Mouse (Mus musculus): ENCODE measurements around the gene Rab39. TPM values are rescaled to one million over a fixed set of nuclear protein-coding genes. Genes with fewer than 3 reads are reported as not detected.

The Rab39 gene
- polyA plus RNA-seq, 1 experiment from 2014 or later: 0.29 TPM

GRCm38 (mm10) chr9:53664819-53665218, 41.2 kb downstream of the Rab39 start:
- Histone ChIP-seq H3K4me2 (replicated peaks; ENCODE audit: low read depth, low read length) (no peak overlapping the region), H3K27me3 (replicated peaks; ENCODE audit: insufficient read depth, low read length) (no peaks in the 10 kb centered on the region), H3K9me3 (ENCODE audit: low read length) (no peaks in the 10 kb centered on the region), H3K9ac (replicated peaks; ENCODE audit: low read depth) (no peak overlapping the region), H3K4me1 (ENCODE audit: insufficient read depth, low read depth, low read length) (peaks cover 5% of the 10 kb centered on the region; the same call in 1 of the 2 replicates), H3K36me3 (ENCODE audit: insufficient read depth, low read length) (no peaks in the 10 kb centered on the region), H3K27ac (ENCODE audit: low read length) (no peak overlapping the region), H3K4me3 (ENCODE audit: low read depth, low read length) (no peak overlapping the region)
- TF ChIP-seq EP300 (IDR thresholded peaks at IDR 0.05): no peak
- no peak for TF ChIP-seq CTCF (IDR thresholded peaks at IDR 0.05)
- ATAC-seq (no peak), DNase-seq (ENCODE audit: low spot score) (no peak)
- WGBS: 78% methylated on average over 2 of the region's 2 CpGs

- no peak for DNase-seq (ENCODE audit: low spot score)
- no peak for ATAC-seq
- Histone ChIP-seq H3K4me3 (ENCODE audit: low read depth, low read length) (no peak overlapping the region), H3K4me1 (ENCODE audit: insufficient read depth, low read depth, low read length) (no peaks in the 10 kb centered on the region), H3K9me3 (ENCODE audit: low read length) (no peaks in the 10 kb centered on the region), H3K27me3 (replicated peaks; ENCODE audit: insufficient read depth, low read length) (no peaks in the 10 kb centered on the region), H3K27ac (ENCODE audit: low read length) (no peak overlapping the region), H3K4me2 (replicated peaks; ENCODE audit: low read depth, low read length) (no peak overlapping the region), H3K9ac (replicated peaks; ENCODE audit: low read depth) (no peak overlapping the region), H3K36me3 (ENCODE audit: insufficient read depth, low read length) (peaks cover 26% of the 10 kb centered on the region; the same call in 1 of the 2 replicates)
- TF ChIP-seq CTCF (IDR thresholded peaks at IDR 0.05): no peak
- 95% methylated on average over 6 of the region's 6 CpGs for WGBS
Observed at GRCm38 (mm10) chr9:53634796-53635195, 71.2 kb downstream of the Rab39 start.

Other genes starting within 250 kb of the Rab39 start
- 3.5 and 4.6 TPM in 2 replicates for gene Atm, start 169.5 kb downstream of the Rab39 start, polyA plus RNA-seq (2015; fragmentation: Nextera tagmentation; extraction: Ambion mirVana)
- 6.8 and 7.9 TPM in 2 replicates for gene Npat, start 169.2 kb downstream of the Rab39 start, polyA plus RNA-seq (2015; fragmentation: Nextera tagmentation; extraction: Ambion mirVana)
- gene Acat1, start 95.8 kb downstream of the Rab39 start, polyA plus RNA-seq (2015; fragmentation: Nextera tagmentation; extraction: Ambion mirVana): 65.7 and 66.6 TPM in 2 replicates
- gene Cul5, start 36.2 kb downstream of the Rab39 start, polyA plus RNA-seq (2015; fragmentation: Nextera tagmentation; extraction: Ambion mirVana): 24.2 and 25.2 TPM in 2 replicates
- gene Slc35f2, start 65.3 kb upstream of the Rab39 start, polyA plus RNA-seq (2015; fragmentation: Nextera tagmentation; extraction: Ambion mirVana): 1.2 TPM in 2 replicates
- 8.6 and 11.0 TPM in 2 replicates for gene Sln, start 143.9 kb upstream of the Rab39 start, polyA plus RNA-seq (2015; fragmentation: Nextera tagmentation; extraction: Ambion mirVana)